Mouse (Mus musculus): Measurements from ENCODE around the gene Zfyve19.

Gene Zfyve19

DNA sequence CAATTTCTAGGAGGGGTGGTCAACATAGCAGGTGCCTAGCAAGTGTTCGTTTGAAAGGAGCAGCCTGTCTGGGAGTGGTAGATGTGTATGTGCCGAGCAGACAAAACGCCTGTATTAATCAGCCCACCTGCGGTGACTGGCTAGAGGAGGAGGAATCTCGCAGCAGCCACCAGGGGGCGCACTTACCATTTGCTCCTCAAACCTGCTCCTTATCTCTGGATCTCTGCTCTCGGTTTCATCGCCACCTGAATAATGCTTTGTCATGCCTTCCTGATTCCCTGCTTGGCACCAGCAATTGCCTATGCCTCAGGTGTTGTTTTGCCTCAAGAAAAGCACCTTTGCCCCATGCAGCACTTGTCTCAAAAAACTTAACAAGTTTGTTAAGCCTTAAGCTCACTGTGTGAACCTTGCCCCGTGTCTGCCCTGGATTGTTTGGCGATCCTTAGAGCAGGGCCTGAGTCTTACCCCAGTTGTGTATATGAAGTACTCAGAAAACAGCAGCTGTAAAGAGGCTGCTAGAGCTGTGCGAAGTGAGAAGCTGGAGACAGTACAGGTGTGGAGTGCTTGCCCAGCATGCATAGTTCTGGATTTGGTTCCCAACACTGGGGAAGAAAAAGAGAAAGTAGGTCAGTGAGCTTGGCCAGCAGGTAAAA is 42.5 kb downstream of the Zfyve19 start:
- peak; percentile 91 for DNase-seq (ENCODE audit: low read depth)

- DNase-seq (ENCODE audit: low read depth) = no peak
Observed at GRCm38 (mm10) chr2:119254976-119255375, 46.6 kb downstream of the Zfyve19 start.

- DNase-seq (ENCODE audit: low read depth) = no peak
Observed at GRCm38 (mm10) chr2:119260518-119260917, 52.1 kb downstream of the Zfyve19 start.

GRCm38 (mm10) chr2:119261326-119261725 is 52.9 kb downstream of the Zfyve19 start:
- peak; percentile 53 for DNase-seq (ENCODE audit: low read depth)

DNA sequence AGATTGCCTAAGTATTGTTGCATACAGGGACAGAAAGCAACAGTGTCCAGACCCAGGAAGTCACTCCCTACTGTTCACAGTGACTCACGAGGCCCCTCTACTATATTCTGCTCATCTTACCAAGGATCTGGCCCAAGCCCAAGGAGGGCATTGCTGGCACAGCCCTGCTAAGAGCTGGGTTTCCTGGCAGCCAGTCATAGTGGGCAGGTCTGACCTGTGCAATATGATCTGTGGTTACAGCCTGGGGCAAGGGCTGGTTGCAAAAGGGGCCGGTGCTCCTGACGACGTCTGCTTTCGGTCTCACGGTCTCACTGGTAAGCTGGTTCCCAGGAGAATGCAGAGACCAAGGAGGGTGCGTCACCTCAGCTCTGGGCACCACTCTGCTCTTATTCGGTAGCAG is 54.6 kb downstream of the Zfyve19 start:
- peak; percentile 91 for DNase-seq (ENCODE audit: low read depth)

- peak; percentile 64 for DNase-seq (ENCODE audit: low read depth)
Observed at GRCm38 (mm10) chr2:119263813-119264212, 55.4 kb downstream of the Zfyve19 start.

All from NIH3T3 (cell line).